Mouse (Mus musculus) liver, postnatal 0 days (tissue): ENCODE data around the gene Psmb3.

Source experiments
- CTCF ChIP-seq: sonication (generic); IDR thresholded peaks from 2 replicates; pipeline ENCODE4 v1.5.1; 2016; ENCODE audit warnings: antibody characterized with exemption, low read depth
- EP300 ChIP-seq: IDR thresholded peaks from 2 replicates; pipeline ENCODE4 v1.6.1; 2016; ENCODE audit warnings: antibody characterized with exemption, low read depth, mild to moderate bottlenecking

- no peak for TF ChIP-seq CTCF
- TF ChIP-seq EP300: no peak
Observed at GRCm38 (mm10) chr11:97656269-97656971, 46.8 kb upstream of the Psmb3 start.
